Mouse (Mus musculus): ENCODE data around the gene Gdi1. TPM values are rescaled to one million over a fixed set of nuclear protein-coding genes. Genes with fewer than 3 reads are reported as not detected.

Gdi1 gene
- total RNA-seq (2021): 100 to 1,000 TPM; 180 to 272 TPM
- long read RNA-seq, experiment 1, transcript Gdi1-201 (11 exons, 2,666 nt): major isoform, 82 of 154 reads
- long read RNA-seq, experiment 1, transcript Gdi1-205 (4 exons, 633 nt): minor isoform, 13 of 154 reads
- long read RNA-seq, experiment 1, partial matches to known transcripts: 37 of 154 reads
- long read RNA-seq, experiment 1, other reads (novel, unspliced or antisense): 21 of 154 reads
- long read RNA-seq, experiment 2, transcript Gdi1-201 (11 exons, 2,666 nt): major isoform, 50 of 76 reads
- long read RNA-seq, experiment 2, partial matches to known transcripts: 8 of 76 reads
- long read RNA-seq, experiment 2, other reads (novel, unspliced or antisense): 18 of 76 reads

GRCm38 (mm10) chrX:74304867-74305700 is at the start of gene Gdi1:
Gdi1 (plus strand) TSS chrX:74304998.
- DNase-seq: peak; percentile 64 to 79

DNA sequence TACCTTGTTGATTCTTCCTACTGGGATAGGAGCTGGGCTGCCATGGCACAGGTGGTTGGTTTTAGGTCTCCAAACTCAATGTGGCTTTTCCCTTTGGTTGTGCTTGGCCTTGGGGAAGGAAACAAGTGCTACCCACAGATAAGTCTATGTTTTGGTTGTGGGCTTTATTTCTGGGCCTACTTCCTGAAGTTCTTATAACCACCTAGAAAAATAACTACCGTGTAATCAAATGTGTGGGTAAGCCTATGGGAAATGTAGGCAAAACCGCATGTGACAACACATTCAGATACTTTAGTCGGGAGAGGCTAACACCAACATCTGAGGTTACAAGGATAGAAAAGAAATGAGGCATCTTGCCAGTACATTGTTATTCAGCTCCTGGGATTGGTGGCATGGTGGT is 47.1 kb upstream of the Gdi1 start:
- no peak for DNase-seq

DNA sequence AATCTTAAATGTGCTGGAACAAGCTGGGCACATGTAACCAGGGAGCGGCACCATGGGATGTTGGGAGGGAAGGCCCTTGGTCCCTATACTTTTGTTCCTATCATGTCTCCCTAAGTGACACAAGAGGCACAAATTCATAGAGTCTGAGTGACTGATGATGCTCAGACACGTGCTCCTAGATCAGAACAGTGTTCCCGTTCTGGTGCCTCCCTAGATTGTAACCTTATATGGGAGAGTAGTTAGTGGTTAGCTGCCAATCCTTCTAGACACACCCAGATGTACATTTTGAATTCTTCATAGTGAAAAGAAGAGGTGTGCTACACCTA is 35.1 kb upstream of the Gdi1 start:
- DNase-seq: no peak

DNA sequence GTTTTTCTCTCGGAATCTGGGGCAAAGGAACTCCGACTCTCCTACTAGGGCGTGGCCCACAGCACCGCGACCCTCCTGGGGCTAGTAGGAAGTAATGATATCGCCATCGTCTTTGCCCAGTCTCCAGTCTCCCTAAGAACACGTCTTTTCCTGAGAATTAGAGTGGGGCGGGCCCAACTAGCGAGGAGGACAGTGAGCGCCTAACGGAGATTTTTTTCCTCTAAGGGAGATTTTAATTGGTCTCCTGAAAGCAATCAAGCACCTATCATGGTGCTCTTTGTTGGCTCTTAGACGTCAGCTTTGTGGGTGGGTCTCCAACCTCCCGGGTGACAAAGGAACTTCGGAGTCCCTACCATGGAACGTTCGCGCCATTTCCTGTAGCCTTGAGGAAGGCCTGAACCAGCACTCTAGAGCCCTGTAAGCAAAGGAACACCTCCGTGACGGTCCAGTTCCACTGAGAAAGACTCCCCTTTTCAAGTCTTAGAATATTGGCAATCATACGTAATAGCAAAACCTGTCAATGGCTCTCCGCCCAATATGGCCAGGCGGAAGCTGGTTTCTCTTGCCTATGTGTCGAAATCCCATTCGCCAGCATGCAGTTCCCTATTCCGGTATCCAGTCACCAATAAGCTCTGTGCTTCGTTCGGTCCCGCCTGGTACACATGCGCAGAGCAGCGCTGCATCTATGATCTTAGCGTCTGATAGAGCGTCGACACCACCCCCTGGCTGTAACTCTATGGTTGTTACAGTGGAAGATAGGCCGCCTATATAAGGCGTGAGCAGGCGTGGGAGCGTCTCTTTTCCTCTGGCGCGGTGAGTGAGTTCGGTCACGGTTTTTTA is 34.5 kb upstream of the Gdi1 start, which contains the start of gene Rpl10:
Rpl10 (plus strand) TSS at position 751 of the 840 bp plus-strand sequence.
- DNase-seq: peak; percentile 88 to 91

DNA sequence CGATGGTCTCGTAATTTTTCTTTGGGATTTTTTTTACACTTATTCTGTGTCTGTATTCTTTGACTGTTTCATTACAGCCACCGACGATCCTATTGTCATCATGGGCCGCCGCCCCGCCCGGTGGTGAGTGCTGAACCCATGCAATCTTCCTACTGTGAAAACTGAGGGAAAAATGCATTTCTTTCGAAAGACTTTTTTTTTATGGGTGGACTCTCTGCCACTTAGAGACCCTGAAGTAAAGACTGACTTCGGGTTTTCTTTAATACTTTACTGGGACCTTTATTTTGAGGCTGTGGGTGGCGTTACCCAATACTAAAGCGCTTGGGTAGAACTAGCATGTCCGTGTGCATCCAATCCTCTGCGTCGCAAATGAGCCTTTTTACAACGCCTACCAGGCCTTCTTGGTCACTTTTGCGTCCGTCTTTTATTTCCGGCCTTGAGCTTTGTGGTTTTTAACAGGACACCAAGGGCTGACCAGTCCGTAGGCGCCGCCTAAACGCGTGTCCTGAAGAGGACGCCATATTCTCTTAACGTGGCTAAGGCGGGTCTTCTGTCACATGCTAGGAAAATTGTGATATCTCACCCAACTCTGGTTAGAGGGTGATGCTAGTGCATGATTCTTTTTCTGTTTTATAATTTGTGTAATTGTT is 33.8 kb upstream of the Gdi1 start:
- DNase-seq: peak in 1 of 2 experiments; percentile 26

DNA sequence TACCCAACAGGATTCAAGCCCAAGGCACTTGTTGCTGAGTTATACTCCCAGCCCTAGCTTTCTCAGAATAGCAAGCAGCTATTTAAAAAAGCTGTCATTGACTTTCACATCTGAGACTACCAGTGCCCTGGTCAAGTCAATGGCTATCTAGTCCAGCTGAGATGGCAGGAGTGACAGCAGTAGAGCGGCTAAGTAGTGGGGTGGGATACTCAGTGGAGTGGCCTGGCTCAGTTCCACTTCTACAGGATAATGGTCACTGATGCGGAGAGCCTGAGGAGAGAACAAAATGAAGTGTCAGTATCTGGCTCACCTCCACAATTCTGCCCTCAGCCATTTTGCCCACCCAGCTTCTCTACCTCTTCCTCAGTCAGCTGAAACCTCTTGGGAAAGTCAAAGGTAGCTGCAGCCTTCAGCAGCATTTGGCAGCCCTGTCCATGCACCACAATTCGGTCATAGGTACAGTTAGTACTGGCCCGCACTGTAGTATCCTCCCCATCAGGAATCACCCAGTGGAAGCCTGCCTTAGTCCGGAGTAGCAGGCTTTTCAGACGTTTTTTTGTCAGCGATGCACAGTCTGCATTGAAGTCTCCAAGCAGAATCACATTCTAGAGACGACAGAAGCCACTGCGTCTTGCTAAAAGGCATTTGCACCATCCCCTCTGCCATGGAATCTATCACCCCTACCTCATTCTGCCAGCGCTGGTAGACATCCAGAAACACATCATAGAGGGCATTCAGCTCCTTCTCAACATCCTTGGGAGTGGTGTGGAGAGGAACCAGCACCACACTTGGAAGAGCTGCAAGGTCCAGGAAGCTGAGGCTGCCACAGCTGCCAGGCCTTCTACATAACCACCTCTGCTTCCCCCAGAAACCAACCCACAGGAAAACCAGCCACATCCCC is 31.1 kb upstream of the Gdi1 start:
- no peak for DNase-seq

DNA sequence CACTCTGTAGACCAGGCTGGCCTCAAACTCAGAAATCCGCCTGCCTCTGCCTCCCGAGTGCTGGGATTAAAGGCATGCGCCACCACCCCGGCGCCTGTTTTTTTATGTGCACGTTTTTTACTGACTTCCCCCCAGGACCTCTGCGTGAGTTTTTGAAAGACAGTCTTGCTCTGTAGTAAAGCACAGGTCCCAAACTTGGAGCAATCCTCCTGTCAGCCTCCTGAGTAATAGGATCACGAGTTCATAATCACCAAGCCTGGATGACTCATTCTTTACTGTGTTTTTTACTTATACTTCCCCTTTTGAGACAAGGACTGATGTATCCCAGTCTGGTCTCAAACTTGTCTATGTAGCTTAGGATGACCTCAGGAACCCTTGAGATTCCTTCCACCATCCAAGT is 26.9 kb upstream of the Gdi1 start:
- no peak for DNase-seq

GRCm38 (mm10) chrX:74281041-74281731 is 23.6 kb upstream of the Gdi1 start:
- no peak for DNase-seq

GRCm38 (mm10) chrX:74281732-74282394 is 22.9 kb upstream of the Gdi1 start, which contains the start of the genes Taz and Dnase1l1:
Taz (plus strand) TSS chrX:74281912.
Dnase1l1 (minus strand) TSS chrX:74282337.
- DNase-seq: peak; percentile 86 to 87

DNA sequence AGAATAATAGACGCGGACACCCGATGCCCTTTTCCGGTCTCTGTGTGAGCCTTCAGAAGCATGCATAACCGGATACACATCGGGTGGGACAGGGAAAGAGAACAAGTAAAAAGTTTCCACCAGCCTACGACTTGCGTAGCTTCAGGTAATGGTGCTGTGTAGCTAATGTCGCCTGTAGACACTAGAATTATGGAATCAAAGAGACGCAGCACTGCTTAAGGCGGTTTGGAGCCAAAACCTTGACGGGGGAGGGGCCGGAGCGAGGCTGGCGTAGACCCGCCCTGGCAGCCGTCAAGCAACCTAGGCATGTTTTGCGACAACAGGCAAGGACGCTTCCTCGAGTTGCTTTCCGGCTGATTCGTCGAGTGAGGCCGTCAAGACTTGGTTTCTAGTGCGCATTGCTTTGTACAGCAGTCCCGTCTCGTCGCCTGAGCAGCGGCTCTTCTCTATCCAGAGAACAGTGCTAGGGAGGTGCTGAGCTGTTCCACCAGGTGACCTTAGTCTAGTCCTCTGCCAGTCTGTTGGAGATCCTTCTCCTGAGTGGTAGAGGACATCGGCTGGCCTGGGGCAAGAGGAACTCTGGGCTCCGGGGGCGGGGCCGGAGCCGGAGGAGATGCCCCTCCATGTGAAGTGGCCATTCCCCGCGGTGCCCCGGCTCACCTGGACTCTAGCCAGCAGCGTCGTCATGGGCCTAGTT is 22.3 kb upstream of the Gdi1 start:
- peak; percentile 85 to 90 for DNase-seq

- no peak for DNase-seq
Measured at GRCm38 (mm10) chrX:74283092-74283437, 21.7 kb upstream of the Gdi1 start.

DNA sequence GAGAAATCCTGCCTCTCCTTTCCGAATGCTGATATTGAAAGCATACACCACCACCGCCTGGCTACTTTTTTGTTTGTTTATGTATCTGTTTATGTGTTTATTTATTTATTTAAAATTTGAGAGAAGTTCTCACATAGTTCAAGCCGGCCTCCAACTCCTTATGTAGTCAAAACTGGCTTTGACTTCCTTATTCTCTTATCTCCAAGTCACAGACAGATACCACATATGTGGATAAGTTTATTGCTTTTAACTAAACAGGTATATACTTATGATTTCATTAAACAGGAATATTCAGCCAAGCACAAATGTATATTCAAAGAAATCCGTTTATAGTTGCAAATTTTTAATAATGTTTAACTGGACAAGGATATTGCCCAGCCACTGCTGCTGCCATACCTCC is 11.4 kb upstream of the Gdi1 start:
- DNase-seq: no peak

- DNase-seq: peak; percentile 92 to 93
Measured at GRCm38 (mm10) chrX:74296538-74297448, 8.0 kb upstream of the Gdi1 start, which contains the start of gene Atp6ap1. Atp6ap1 (plus strand) TSS chrX:74297097.

DNA sequence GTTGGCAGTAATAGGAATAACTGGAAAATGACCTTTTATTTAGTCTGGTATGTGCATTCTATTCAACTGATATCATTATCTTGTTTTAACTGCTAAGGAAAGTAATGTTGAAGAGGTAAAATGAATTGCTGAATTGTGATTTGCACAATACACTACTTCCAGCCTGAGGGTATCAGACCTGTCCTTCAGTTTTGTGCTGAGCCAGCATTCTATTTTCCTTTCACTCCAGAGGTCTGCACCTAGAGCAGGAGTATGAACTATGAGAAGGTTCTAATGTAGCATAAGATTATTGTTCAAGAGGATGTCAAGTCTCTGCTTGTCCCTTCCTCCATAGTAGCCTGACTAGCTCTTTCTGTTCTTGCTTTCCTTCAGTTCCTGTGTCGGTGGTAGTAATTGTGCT is 6.5 kb upstream of the Gdi1 start:
- DNase-seq: no peak

- DNase-seq: no peak
Measured at GRCm38 (mm10) chrX:74299721-74300120, 5.1 kb upstream of the Gdi1 start.

GRCm38 (mm10) chrX:74312540-74313464 is 8.0 kb downstream of the Gdi1 start, which contains the start of gene Fam50a:
Fam50a (plus strand) TSS chrX:74313033.
- DNase-seq: peak; percentile 92 to 93
